ENCODE assay signal across 8 mouse cellular contexts in the genomic region with DNA sequence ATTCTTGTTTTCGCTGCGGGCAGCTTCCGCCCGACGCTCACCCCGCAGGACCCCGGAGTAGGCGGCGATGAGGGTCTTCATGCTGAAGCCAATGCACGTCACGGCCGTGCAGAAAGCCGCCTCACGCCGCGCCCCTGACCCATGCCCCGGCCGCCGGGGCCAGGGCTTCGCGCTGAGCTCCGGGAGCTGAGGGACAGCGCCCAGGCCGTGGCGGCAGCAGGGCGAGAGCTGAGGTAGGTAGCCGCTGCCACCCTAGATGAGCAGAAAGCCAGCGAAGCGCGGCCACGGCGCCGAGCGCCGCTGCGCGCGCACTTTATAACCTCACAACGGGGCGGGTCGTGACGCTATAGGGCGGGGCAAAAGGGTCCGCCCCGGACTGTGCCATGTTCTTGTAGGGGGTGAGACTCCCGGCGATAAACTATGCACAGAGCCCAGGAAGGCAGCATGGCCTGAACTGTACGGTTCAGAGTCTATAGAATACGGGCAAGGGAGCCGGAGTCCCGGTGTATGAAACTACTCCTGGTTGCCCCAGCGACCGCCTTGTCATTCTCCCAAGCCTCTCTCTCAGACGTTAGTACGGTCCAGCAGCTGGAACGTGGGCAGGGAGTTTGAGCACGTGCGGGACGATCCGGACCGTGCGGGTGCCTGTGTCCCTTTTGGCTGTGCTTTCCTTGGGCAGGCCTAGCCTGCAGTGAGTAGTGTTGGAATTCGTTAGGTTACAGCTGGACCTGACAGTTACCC. TPM values are rescaled to one million over a fixed set of nuclear protein-coding genes. Genes with fewer than 3 reads are reported as not detected.
DNase-seq lines count a peak whose midpoint lies in the region; ATAC-seq and TF ChIP-seq lines count a peak whose summit lies in the region.

Gene Dgat2 (minus strand): TSS at position 288 of the 741 bp plus-strand sequence.

- peaks cover 7% of the 10 kb centered on the region for H3K27me3 ChIP-seq in C2C12 (ENCODE audit: control insufficient read depth, insufficient read depth, insufficient read length)
- H3K27me3 ChIP-seq in erythroblast, embryonic 14.5 days (ENCODE audit: control insufficient read depth) = peaks cover 34% of the 10 kb centered on the region
- peaks cover 36% of the 10 kb centered on the region for H3K27me3 ChIP-seq in heart, embryonic 12.5 days (replicated peaks)
- no peaks in the 10 kb centered on the region for H3K27me3 ChIP-seq in kidney, postnatal 0 days (ENCODE audit: insufficient read depth, low read length)
- H3K27me3 ChIP-seq in liver, embryonic 11.5 days (replicated peaks; ENCODE audit: control insufficient read depth, insufficient read depth, low read length) = peaks cover 13% of the 10 kb centered on the region
- no peaks in the 10 kb centered on the region for H3K27me3 ChIP-seq in stomach, embryonic 14.5 days (ENCODE audit: control insufficient read depth, insufficient read depth, low read length)

- H3K79me2 ChIP-seq in C2C12 (ENCODE audit: control insufficient read depth, insufficient read depth) = no peaks in the 10 kb centered on the region

- peak; percentile 98 for TF ChIP-seq POLR2A in brain, embryonic 14.5 days (IDR thresholded peaks at IDR 0.05; ENCODE audit: borderline replicate concordance, extremely low read depth, insufficient read depth, insufficient read length, poor library complexity, severe bottlenecking)

- DNase-seq in brain, embryonic 14.5 days (ENCODE audit: low read depth) = peak; percentile 95
- peak; percentile 94 for DNase-seq in kidney, postnatal 0 days (ENCODE audit: low spot score)
- peak; percentile 94 for DNase-seq in liver, embryonic 11.5 days (ENCODE audit: low spot score)
- peak; percentile 97 for DNase-seq in naive thymus-derived CD4-positive, alpha-beta T cell, adult 2 months (ENCODE audit: low read depth)

- under 1% methylated on average over 63 of the region's 63 CpGs for WGBS in heart, embryonic 12.5 days
- WGBS in kidney, postnatal 0 days = under 1% methylated on average over 62 of the region's 63 CpGs
- under 1% methylated on average over 63 of the region's 63 CpGs for WGBS in liver, embryonic 11.5 days
- under 1% methylated on average over 63 of the region's 63 CpGs for WGBS in stomach, embryonic 14.5 days

- no peaks in the 10 kb centered on the region for H3K79me3 ChIP-seq in C2C12 (ENCODE audit: low read depth)

- H3K4me3 ChIP-seq in C2C12 (ENCODE audit: insufficient read depth, poor library complexity, severe bottlenecking) = peak within 1 kb of the TSS; percentile 11
- peak within 1 kb of the TSS; percentile 64 for H3K4me3 ChIP-seq in erythroblast, embryonic 14.5 days (replicated peaks)
- peak within 1 kb of the TSS; percentile 62 for H3K4me3 ChIP-seq in heart, embryonic 12.5 days
- H3K4me3 ChIP-seq in kidney, postnatal 0 days (replicated peaks; ENCODE audit: low read depth, low read length) = peak within 1 kb of the TSS; percentile 66
- peak within 1 kb of the TSS; percentile 74 for H3K4me3 ChIP-seq in liver, embryonic 11.5 days (ENCODE audit: low read depth, low read length)
- peak within 1 kb of the TSS; percentile 53 for H3K4me3 ChIP-seq in stomach, embryonic 14.5 days (ENCODE audit: low read depth, low read length)

- peak within 1 kb of the TSS; percentile 69 for H3ac ChIP-seq in C2C12 (ENCODE audit: control insufficient read depth, insufficient read length, low read depth)

- H3K27ac ChIP-seq in heart, embryonic 12.5 days (ENCODE audit: poor library complexity, severe bottlenecking) = peak within 1 kb of the TSS; percentile 7; the same call in 1 of the 2 replicates
- peak within 1 kb of the TSS; percentile 84 for H3K27ac ChIP-seq in kidney, postnatal 0 days
- H3K27ac ChIP-seq in liver, embryonic 11.5 days (ENCODE audit: low read depth, low read length) = 0 out of 2 replicates have a peak within 1 kb of the TSS, but pooled peaks have one; percentile 70
- peak within 1 kb of the TSS; percentile 77 for H3K27ac ChIP-seq in stomach, embryonic 14.5 days (ENCODE audit: low read length)

- H3K9me3 ChIP-seq in erythroblast, embryonic 14.5 days (ENCODE audit: control insufficient read depth, low read length) = no peaks in the 10 kb centered on the region
- H3K9me3 ChIP-seq in heart, embryonic 12.5 days (replicated peaks) = no peaks in the 10 kb centered on the region
- no peaks in the 10 kb centered on the region for H3K9me3 ChIP-seq in kidney, postnatal 0 days (replicated peaks; ENCODE audit: low read length)
- H3K9me3 ChIP-seq in liver, embryonic 11.5 days (ENCODE audit: control insufficient read depth, low read length) = no peaks in the 10 kb centered on the region
- H3K9me3 ChIP-seq in stomach, embryonic 14.5 days (ENCODE audit: control insufficient read depth, low read depth, low read length) = no peaks in the 10 kb centered on the region

- TF ChIP-seq CTCF in C2C12 (IDR thresholded peaks at IDR 0.05; ENCODE audit: control insufficient read depth, insufficient read depth, insufficient read length) = no peak
- TF ChIP-seq CTCF in brain, embryonic 14.5 days (IDR thresholded peaks at IDR 0.05; ENCODE audit: borderline replicate concordance, extremely low read depth, insufficient read depth, insufficient read length) = no peak
- TF ChIP-seq CTCF in kidney, postnatal 0 days (IDR thresholded peaks at IDR 0.05; ENCODE audit: low read depth) = no peak

- H3K9ac ChIP-seq in heart, embryonic 12.5 days = peak within 1 kb of the TSS; percentile 79
- H3K9ac ChIP-seq in kidney, postnatal 0 days (ENCODE audit: low read depth, low read length) = peak within 1 kb of the TSS; percentile 71
- H3K9ac ChIP-seq in liver, embryonic 11.5 days (ENCODE audit: low read depth, low read length) = peak within 1 kb of the TSS; percentile 72
- H3K9ac ChIP-seq in stomach, embryonic 14.5 days (replicated peaks; ENCODE audit: low read depth, low read length) = peak within 1 kb of the TSS; percentile 49

- H3K36me3 ChIP-seq in C2C12 (ENCODE audit: control insufficient read depth, insufficient read depth) = no peaks in the 10 kb centered on the region
- no peaks in the 10 kb centered on the region; the same call in 1 of the 2 replicates for H3K36me3 ChIP-seq in erythroblast, embryonic 14.5 days (ENCODE audit: control insufficient read depth)
- H3K36me3 ChIP-seq in heart, embryonic 12.5 days = no peaks in the 10 kb centered on the region
- H3K36me3 ChIP-seq in kidney, postnatal 0 days (ENCODE audit: insufficient read depth, low read length) = no peaks in the 10 kb centered on the region
- no peaks in the 10 kb centered on the region for H3K36me3 ChIP-seq in liver, embryonic 11.5 days (ENCODE audit: control insufficient read depth, insufficient read depth, low read length)
- no peaks in the 10 kb centered on the region for H3K36me3 ChIP-seq in stomach, embryonic 14.5 days (ENCODE audit: control insufficient read depth, insufficient read depth, low read length)

- peak; percentile 94 for ATAC-seq in heart, embryonic 12.5 days (ENCODE audit: insufficient number of reproducible peaks, low FRiP score)
- ATAC-seq in kidney, postnatal 0 days (replicated peaks; ENCODE audit: low FRiP score, low read depth) = peak; percentile 95
- ATAC-seq in liver, embryonic 11.5 days (replicated peaks; ENCODE audit: low FRiP score) = peak; percentile 88
- peak; percentile 91 for ATAC-seq in stomach, embryonic 14.5 days (ENCODE audit: insufficient number of reproducible peaks, insufficient read depth, low FRiP score, low read depth)

- peak within 1 kb of the TSS; percentile 94 for H3K4me2 ChIP-seq in heart, embryonic 12.5 days
- H3K4me2 ChIP-seq in kidney, postnatal 0 days (ENCODE audit: low read length) = peak within 1 kb of the TSS; percentile 96
- H3K4me2 ChIP-seq in liver, embryonic 11.5 days = peak within 1 kb of the TSS; percentile 100
- H3K4me2 ChIP-seq in stomach, embryonic 14.5 days (replicated peaks; ENCODE audit: low read depth, low read length) = peak within 1 kb of the TSS; percentile 90

- peaks cover 16% of the 10 kb centered on the region for H3K4me1 ChIP-seq in erythroblast, embryonic 14.5 days (ENCODE audit: control insufficient read depth)
- H3K4me1 ChIP-seq in heart, embryonic 12.5 days (replicated peaks) = peaks cover 5% of the 10 kb centered on the region; the same call in 1 of the 2 replicates
- peaks cover 6% of the 10 kb centered on the region; the same call in 1 of the 2 replicates for H3K4me1 ChIP-seq in kidney, postnatal 0 days (replicated peaks; ENCODE audit: insufficient read depth, low read length)
- H3K4me1 ChIP-seq in liver, embryonic 11.5 days (replicated peaks; ENCODE audit: control insufficient read depth, insufficient read depth, low read length) = peaks cover 4% of the 10 kb centered on the region
- H3K4me1 ChIP-seq in stomach, embryonic 14.5 days (ENCODE audit: control insufficient read depth, insufficient read depth, low read length) = peaks cover 3% of the 10 kb centered on the region; the same call in 1 of the 2 replicates

TF ChIP-seq in C2C12, 6 proteins besides CTCF, POLR2A, EP300 and RAD21:
- TF ChIP-seq FOSL1 (IDR thresholded peaks at IDR 0.05; ENCODE audit: insufficient read depth, low read length, poor library complexity, severe bottlenecking) = no peak
- peak; percentile 92 for TF ChIP-seq MAX (IDR thresholded peaks at IDR 0.05)
- TF ChIP-seq USF1 (IDR thresholded peaks at IDR 0.05; ENCODE audit: low read depth) = peak; percentile 73
- TF ChIP-seq MYOD1 (IDR thresholded peaks at IDR 0.05; ENCODE audit: control insufficient read depth, insufficient read length, low read depth) = peak; percentile 47
- no peak for TF ChIP-seq CEBPB (IDR thresholded peaks at IDR 0.05; ENCODE audit: low read depth)
- TF ChIP-seq MYOG (IDR thresholded peaks at IDR 0.05; ENCODE audit: control insufficient read depth, extremely low read depth, insufficient read length) = no peak

RNA-seq across cellular contexts. Expression of gene Dgat2, which starts in this region (rescaled TPM):
- 3.0 TPM for polyA plus RNA-seq in C2C12 (2012; fragmentation: generic; extraction: Trizol)
- polyA plus RNA-seq in brain, embryonic 14.5 days (2012; rRNA removed) = 12.7 and 13.1 TPM in 2 replicates
- 0.08 and 0.21 TPM in 2 replicates for polyA plus RNA-seq in erythroblast, embryonic 14.5 days (2012)
- polyA plus RNA-seq in heart, embryonic 12.5 days (2016; fragmentation: Nextera tagmentation; extraction: Ambion mirVana) = 10.0 and 10.3 TPM in 2 replicates
- 53.1 and 57.3 TPM in 2 replicates for polyA plus RNA-seq in kidney, postnatal 0 days (2015; fragmentation: Nextera tagmentation; extraction: Ambion mirVana)
- polyA plus RNA-seq in liver, embryonic 11.5 days (2014; fragmentation: Nextera tagmentation; extraction: Ambion mirVana) = 59.9 and 60.1 TPM in 2 replicates
- 20.3 and 22.5 TPM in 2 replicates for polyA plus RNA-seq in stomach, embryonic 14.5 days (2014; fragmentation: Nextera tagmentation; extraction: Ambion mirVana)

Comparison
In these comparisons a context has a peak if more than half of its experiments do, and no peak if none do; other contexts are left out.
1. Peak in every context shown above with its lines: DNase-seq, ATAC-seq, H3K4me3 ChIP-seq and H3K27ac ChIP-seq.
2. H3K4me3 ChIP-seq: peak in every context shown above with its lines; median percentile 74 in liver, embryonic 11.5 days; 66 in kidney, postnatal 0 days; 64 in erythroblast, embryonic 14.5 days; 62 in heart, embryonic 12.5 days; 53 in stomach, embryonic 14.5 days; 11 in C2C12.
3. H3K27ac ChIP-seq: peak in every context shown above with its lines; median percentile 84 in kidney, postnatal 0 days; 77 in stomach, embryonic 14.5 days; 70 in liver, embryonic 11.5 days; 7 in heart, embryonic 12.5 days.